Mouse (Mus musculus) lung, adult 2 months (tissue): ENCODE data around the gene Mphosph9. TPM values are rescaled to one million over a fixed set of nuclear protein-coding genes. Genes with fewer than 3 reads are reported as not detected.

Experiments used
- DNase-seq: peaks from one replicate; pipeline ENCODE4 v3.0.0; 2022
- H3K4me1 ChIP-seq: fragments of 200-500 bp; 2 replicates; pipeline ENCODE4 v1.6.1; 2011; ENCODE audit warnings: low read length; ENCODE audit not compliant: control insufficient read depth, insufficient read depth
- H3K4me3 ChIP-seq: fragments of 200-500 bp; replicated peaks from 2 replicates; pipeline ENCODE3; 2011; ENCODE audit warnings: low read depth, mild to moderate bottlenecking, control low read depth, low read length; ENCODE audit errors: extremely low read depth
- CTCF ChIP-seq: fragments of 200-500 bp; IDR thresholded peaks from 2 replicates; pipeline ENCODE4 v1.5.1; 2011; ENCODE audit warnings: mild to moderate bottlenecking, low read length, control low read depth; ENCODE audit not compliant: insufficient read depth
- POLR2A ChIP-seq: fragments of 200-500 bp; IDR thresholded peaks from 2 replicates; pipeline ENCODE4 v1.6.1; 2011; ENCODE audit warnings: low read depth, mild to moderate bottlenecking, control low read depth, low read length, borderline replicate concordance; ENCODE audit errors: extremely low read depth
- WGBS: fragments of 180-500 bp; shearing (Covaris S2); methylation state at CpG from one replicate; pipeline ENCODE4 v1.1.7; 2018; 5-methylcytosine and 5-hydroxymethylcytosine counted together
- polyA plus RNA-seq: library from polyadenylated mRNA; depleted of rRNA; stranded (reverse); fragments of >200 nt; gene quantifications from 2 replicates; pipeline ENCODE4 v1.2.3, GENCODE M21; 2012

Mphosph9 gene
- polyA plus RNA-seq, 1 experiment: 3.3 TPM

DNA sequence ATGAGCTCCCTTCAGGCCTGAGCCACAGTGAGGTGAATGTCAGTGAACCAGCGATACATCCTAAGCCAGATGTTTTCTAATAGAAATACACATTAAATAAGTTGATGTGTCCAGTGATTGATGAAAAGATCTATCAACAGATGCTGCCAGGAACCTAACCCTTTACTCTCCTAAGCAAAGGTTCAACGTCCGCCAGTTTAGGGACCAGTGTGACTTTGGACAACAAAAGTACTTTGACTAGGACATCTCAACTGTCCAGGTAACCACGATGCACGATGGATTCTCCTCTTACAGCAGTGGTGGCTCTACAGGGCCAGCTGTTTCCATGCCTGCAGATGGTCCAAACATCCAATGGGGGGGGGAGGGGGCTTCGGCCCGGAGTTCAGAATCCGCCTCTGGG is 83.3 kb downstream of the Mphosph9 start:
- TF ChIP-seq CTCF (no peak), POLR2A (no peak)
- Histone ChIP-seq H3K4me3 (no peak overlapping the region), H3K4me1 (peaks cover 19% of the 10 kb centered on the region)
- 92% methylated on average over 8 of the region's 8 CpGs for WGBS
- DNase-seq: no peak

DNA sequence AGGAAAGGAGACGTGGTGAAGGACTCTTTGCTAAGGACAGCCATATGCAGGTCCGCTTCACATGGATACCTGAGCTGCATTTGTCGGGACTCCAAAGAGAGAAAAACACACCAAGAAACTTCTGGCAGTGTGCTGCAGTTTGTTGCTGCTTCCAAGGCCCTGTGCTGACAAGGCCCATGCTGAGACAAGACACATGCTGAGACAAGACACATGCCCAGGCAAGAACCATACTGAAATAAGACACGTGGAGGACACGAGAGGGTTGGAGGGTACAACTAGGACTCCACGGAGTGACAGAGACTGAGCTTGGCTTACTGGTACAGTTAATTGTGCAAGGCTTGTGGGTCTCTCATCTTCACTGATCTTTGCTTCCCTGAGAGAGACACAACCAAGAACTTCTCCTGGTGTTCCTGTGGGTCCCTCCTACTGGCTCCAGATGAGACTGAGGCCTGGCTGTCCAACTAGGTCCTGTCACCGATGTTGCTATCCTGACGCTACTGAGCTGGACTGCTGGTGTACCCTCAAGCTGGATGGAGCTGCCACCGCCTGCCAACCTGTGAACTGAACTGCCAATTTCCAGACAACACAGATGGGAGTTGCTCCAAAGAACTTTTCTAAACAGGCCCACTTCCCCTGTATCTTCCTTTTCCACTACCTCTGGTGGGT is 84.4 kb downstream of the Mphosph9 start:
- TF ChIP-seq POLR2A (no peak), CTCF (no peak)
- 70% methylated on average over 9 of the region's 9 CpGs for WGBS
- no peak overlapping the region for H3K4me3 ChIP-seq
- peaks cover 19% of the 10 kb centered on the region for H3K4me1 ChIP-seq
- no peak for DNase-seq

DNA sequence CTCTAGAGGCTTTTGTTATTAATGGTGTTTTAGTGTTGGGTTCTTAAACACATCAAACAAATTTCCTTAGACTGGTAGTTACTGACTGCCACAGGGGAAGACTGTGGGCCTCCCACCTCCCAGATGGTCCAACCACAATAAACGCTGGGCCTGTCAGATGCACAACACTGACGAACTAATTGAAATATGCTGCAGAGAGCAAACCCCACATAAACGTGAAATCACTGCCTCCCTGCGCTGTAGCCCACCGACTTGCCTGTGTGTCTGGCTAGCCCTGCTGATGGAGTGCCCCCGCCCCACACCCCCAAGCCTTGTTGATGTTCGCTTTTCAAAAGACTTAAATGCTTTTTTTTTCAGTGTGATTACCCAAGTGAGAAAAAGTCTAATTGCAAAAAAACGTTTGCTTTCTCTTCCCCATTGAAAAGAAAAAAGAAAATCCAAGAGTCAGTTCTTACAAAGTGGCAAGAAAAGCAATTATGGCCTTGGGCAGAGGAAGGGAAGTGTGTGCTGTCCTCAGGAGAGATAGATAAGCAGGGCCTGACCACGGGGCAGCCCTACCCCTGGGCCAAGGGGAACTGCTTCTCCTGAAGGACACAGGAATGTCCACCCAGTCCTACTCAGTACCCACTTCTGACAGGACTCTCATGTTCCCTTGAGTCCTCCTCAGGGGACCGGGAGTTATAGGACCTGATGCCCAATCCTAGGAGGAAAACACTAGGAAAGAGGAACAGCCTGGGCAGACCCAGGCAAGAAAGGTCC is 85.9 kb downstream of the Mphosph9 start:
- DNase-seq: no peak
- TF ChIP-seq POLR2A: no peak
- TF ChIP-seq CTCF: no peak
- WGBS: 51% methylated on average over 10 of the region's 10 CpGs

DNA sequence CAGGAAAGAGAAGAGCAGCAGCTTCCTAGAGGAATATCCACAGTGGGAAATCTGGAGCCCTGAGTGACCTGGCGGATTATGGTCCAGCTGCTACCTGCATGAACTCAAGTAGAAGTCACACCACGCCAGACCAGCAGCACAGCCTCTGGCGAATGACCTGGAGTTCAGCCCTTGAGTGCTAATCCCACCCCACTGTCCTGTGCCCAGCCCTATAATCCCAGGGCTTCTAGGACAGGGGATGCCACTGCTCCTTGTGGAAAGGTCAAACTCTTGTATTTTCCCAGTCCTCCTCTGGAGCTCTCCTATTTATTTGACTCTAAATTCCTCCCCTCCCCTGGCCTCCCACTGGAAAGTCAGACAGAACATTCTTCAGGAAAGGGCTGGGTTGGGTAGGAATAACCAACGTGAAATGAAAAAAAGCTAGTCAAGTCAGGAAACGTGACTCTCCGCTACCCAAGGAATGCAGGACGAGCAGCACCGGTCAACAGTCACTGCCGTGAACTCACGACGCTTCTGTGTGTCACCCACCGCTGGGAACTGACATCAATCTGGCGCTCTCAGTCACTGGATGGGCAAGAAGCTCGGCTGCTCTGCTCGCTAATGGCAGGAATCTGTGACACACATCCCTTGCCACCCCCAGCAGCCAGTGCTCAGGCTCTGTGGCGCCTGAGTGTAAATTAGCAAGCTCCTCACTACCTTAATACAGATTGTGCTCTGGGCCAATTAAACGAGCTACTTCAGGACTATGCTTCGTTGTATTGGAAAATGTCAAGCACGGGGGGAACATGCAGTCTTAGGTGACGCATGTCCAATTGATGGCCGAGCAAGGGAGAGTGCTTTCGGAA is 86.7 kb downstream of the Mphosph9 start:
- no peak for DNase-seq
- no peak for TF ChIP-seq POLR2A
- no peak for TF ChIP-seq CTCF
- 34% methylated on average over 22 of the region's 22 CpGs for WGBS
- Histone ChIP-seq H3K4me3 (no peak overlapping the region), H3K4me1 (peaks cover 16% of the 10 kb centered on the region)

More for the DNA sequence above, 85.9 kb downstream of the Mphosph9 start:
- Histone ChIP-seq H3K4me1 (peaks cover 19% of the 10 kb centered on the region), H3K4me3 (no peak overlapping the region)

DNA sequence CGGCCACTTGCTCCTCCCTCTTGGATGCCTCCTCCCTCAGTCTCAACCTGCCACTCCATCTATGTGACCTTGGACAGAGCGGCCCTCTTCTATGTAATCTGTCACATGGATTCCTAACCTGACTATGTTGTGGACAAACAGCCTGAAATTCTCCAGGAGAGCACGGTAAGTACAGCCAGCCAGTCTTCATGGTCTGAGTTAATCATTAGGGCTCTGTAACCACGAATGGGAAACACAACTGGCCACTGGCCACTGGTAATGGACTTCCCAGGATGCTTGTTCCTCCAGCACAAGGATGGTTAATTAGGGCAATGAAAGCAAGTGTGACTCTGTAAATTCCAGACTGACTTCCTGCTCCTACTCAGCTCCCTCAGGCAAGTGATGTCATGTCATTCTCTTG is 91.6 kb downstream of the Mphosph9 start:
- peaks cover 20% of the 10 kb centered on the region for H3K4me1 ChIP-seq
- WGBS: 69% methylated on average over 4 of the region's 4 CpGs

DNA sequence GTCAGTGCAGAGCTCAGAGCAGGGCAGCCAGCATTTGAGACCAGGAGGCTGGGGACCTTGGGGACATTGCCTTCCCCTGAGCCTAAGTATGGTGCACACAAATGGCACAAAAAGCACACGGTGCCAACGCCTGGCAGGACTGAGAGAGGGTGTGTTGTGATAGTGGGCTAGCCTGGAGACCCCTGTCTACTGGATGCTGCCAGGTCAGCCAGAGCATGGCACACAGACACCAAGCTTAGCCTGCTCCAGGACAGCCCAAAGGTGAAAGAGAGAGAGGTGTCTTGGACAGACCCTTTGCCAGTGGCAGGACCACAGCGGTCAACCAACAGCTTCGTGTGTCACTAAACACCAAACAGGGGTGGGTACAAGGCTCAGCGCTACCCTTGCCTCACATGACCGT is 93.0 kb downstream of the Mphosph9 start:
- TF ChIP-seq POLR2A (no peak), CTCF (no peak)
- WGBS: 89% methylated on average over 6 of the region's 6 CpGs
- H3K4me3 ChIP-seq: no peak overlapping the region
- peaks cover 12% of the 10 kb centered on the region for H3K4me1 ChIP-seq
- no peak for DNase-seq

More for the DNA sequence above, 91.6 kb downstream of the Mphosph9 start:
- no peak for TF ChIP-seq POLR2A
- no peak for TF ChIP-seq CTCF
- DNase-seq: no peak
- no peak overlapping the region for H3K4me3 ChIP-seq

DNA sequence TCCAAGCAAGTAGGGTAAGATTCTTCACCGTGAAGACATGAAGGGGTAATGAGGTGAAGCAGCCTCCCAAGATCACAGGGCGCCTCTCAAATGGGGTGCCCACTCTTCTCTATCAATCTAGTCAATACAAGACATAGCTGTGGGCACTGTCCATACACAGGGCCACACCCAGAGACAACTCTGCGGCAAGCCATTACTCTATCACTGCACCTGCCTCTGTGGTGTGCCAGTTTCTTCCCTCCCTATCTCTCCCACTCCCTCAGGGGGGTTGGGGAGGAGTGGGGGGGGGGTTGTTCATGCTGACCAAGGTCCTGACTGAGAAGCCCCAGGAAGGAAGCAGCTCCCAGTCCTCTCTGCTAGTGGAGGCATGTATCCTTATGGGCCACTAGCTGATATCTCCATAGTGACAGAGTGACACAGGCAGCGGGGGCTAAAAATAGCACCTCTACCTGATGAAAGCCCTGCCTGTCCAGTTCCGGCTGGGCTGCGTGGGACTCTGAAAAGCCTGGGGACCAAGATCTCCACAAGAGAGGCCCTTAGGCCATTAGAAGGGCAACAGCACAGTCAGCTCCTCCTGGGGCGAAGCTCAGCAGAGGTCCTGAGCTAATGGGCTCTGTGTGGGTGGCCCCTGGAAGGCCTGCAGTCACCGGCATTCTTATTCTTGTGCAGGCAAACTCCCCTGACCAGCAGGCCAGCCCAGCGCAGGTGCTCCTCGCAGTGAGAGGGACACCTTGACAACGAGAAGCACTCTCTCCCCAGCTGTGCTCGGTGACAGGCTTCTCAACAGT is 93.7 kb downstream of the Mphosph9 start:
- DNase-seq: no peak

DNA sequence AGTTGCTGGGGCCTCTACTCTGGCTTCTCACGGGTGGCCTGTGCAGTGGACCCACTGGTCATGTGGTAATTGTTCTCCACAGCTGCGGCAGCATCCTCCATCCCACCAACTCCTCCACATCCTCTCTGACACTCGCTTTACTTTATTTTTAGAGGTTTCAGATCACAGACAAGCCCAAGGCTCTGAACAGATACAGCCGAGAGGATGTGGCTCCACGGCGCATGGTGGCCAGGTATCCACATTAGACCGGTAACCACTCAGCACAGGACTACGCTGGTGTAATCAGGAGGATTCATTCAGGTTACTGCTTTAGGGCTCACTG is 94.7 kb downstream of the Mphosph9 start:
- WGBS: 70% methylated on average over 8 of the region's 8 CpGs
- no peak for TF ChIP-seq CTCF
- no peak for TF ChIP-seq POLR2A

More for the DNA sequence above, 93.7 kb downstream of the Mphosph9 start:
- H3K4me3 ChIP-seq: no peak overlapping the region
- TF ChIP-seq CTCF (no peak), POLR2A (no peak)
- H3K4me1 ChIP-seq: peaks cover 12% of the 10 kb centered on the region
- WGBS: 59% methylated on average over 12 of the region's 12 CpGs

More for the DNA sequence above, 94.7 kb downstream of the Mphosph9 start:
- no peak for DNase-seq
- Histone ChIP-seq H3K4me3 (no peak overlapping the region), H3K4me1 (peaks cover 12% of the 10 kb centered on the region)
